Mouse (Mus musculus) kidney, embryonic 16.5 days (tissue): Measurements from ENCODE around the gene Cyp2c29. TPM values are rescaled to one million over a fixed set of nuclear protein-coding genes. Genes with fewer than 3 reads are reported as not detected.
"Not testable (repeated sequence)": the region's sequence is repeated elsewhere in the genome, so short reads cannot be mapped to it uniquely, and the experiment has no call there.

Source experiments
- ATAC-seq: fragments of 200-750 bp; cut with Nextera tagmentation; 2 replicates; pipeline ENCODE4 v1.8.0; 2017; ENCODE audit warnings: moderate TSS enrichment; ENCODE audit not compliant: low FRiP score, low TSS enrichment
- H3K27ac ChIP-seq: fragments of 300-500 bp; sonication (generic); 2 replicates; pipeline ENCODE4 v1.5.1; 2014; ENCODE audit warnings: low read length
- H3K27me3 ChIP-seq: fragments of 300-500 bp; sonication (generic); 2 replicates; pipeline ENCODE4 v1.6.1; 2014; ENCODE audit warnings: low read length, control low read depth, mixed read lengths; ENCODE audit not compliant: insufficient read depth
- H3K36me3 ChIP-seq: fragments of 300-500 bp; sonication (generic); 2 replicates; pipeline ENCODE4 v1.6.1; 2014; ENCODE audit warnings: low read length, control low read depth, mixed read lengths; ENCODE audit not compliant: insufficient read depth
- H3K4me1 ChIP-seq: fragments of 300-500 bp; sonication (generic); 2 replicates; pipeline ENCODE4 v1.6.1; 2014; ENCODE audit warnings: low read length, control low read depth, mixed read lengths; ENCODE audit not compliant: insufficient read depth
- H3K4me2 ChIP-seq: fragments of 300-500 bp; sonication (generic); replicated peaks from 2 replicates; pipeline ENCODE4 v1.6.1; 2014; ENCODE audit warnings: low read depth, low read length
- H3K4me3 ChIP-seq: fragments of 300-500 bp; sonication (generic); 2 replicates; pipeline ENCODE4 v1.5.1; 2014; ENCODE audit warnings: mild to moderate bottlenecking, low read length
- H3K9ac ChIP-seq: fragments of 300-500 bp; sonication (generic); replicated peaks from 2 replicates; pipeline ENCODE4 v1.6.1; 2014; ENCODE audit warnings: low read length
- H3K9me3 ChIP-seq: fragments of 300-500 bp; sonication (generic); 2 replicates; pipeline ENCODE4 v1.6.1; 2016; ENCODE audit warnings: low read length, control low read depth
- WGBS: fragments of 180-500 bp; shearing (Covaris S2); extraction: QIAGEN DNeasy Blood & Tissue Kit; methylation state at CpG from one replicate; pipeline ENCODE4 v1.1.7; 2014; 5-methylcytosine and 5-hydroxymethylcytosine counted together
- polyA plus RNA-seq: library from polyadenylated mRNA; unstranded; fragments of >200 nt; fragmentation: Nextera tagmentation; extraction: Ambion mirVana; gene quantifications from 2 replicates; pipeline ENCODE4 v1.2.1, GENCODE M21; 2015

The Cyp2c29 gene
- not detected in 2 replicates for polyA plus RNA-seq

GRCm38 (mm10) chr19:39269105-39269504 is at the start of gene Cyp2c29:
Gene Cyp2c29, plus strand, starts transcription at chr19:39269405.
- not testable (repeated sequence) for H3K4me2 ChIP-seq, H3K27me3 ChIP-seq, H3K9me3 ChIP-seq, H3K4me3 ChIP-seq, H3K9ac ChIP-seq, H3K4me1 ChIP-seq, H3K27ac ChIP-seq, ATAC-seq, H3K36me3 ChIP-seq
- no CpG with 5 or more reads among the region's 1 CpGs for WGBS

- not testable (repeated sequence) for H3K36me3 ChIP-seq, H3K9ac ChIP-seq, H3K27ac ChIP-seq, H3K4me3 ChIP-seq, H3K4me1 ChIP-seq, H3K27me3 ChIP-seq, H3K9me3 ChIP-seq, ATAC-seq, H3K4me2 ChIP-seq
- WGBS: 68% methylated on average over 2 of the region's 2 CpGs
Measured at GRCm38 (mm10) chr19:39267036-39267435, 2.2 kb upstream of the Cyp2c29 start.

GRCm38 (mm10) chr19:39282801-39283200 is 13.6 kb downstream of the Cyp2c29 start:
- Histone ChIP-seq H3K9ac (no peak overlapping the region), H3K27me3 (no peaks in the 10 kb centered on the region), H3K4me2 (no peak overlapping the region), H3K4me1 (no peaks in the 10 kb centered on the region), H3K9me3 (peaks cover 5% of the 10 kb centered on the region; the same call in 1 of the 2 replicates), H3K36me3 (no peaks in the 10 kb centered on the region), H3K4me3 (no peak overlapping the region), H3K27ac (no peak overlapping the region)
- ATAC-seq: no peak

GRCm38 (mm10) chr19:39285637-39286036 is 16.4 kb downstream of the Cyp2c29 start:
- no peaks in the 10 kb centered on the region for H3K27me3 ChIP-seq
- H3K9me3 ChIP-seq: peaks cover 8% of the 10 kb centered on the region
- no peak for ATAC-seq
- no peak overlapping the region for H3K27ac ChIP-seq
- H3K4me2 ChIP-seq: no peak overlapping the region
- H3K36me3 ChIP-seq: no peaks in the 10 kb centered on the region
- no peak overlapping the region for H3K4me3 ChIP-seq
- no peaks in the 10 kb centered on the region for H3K4me1 ChIP-seq
- no peak overlapping the region for H3K9ac ChIP-seq

GRCm38 (mm10) chr19:39286825-39287224 is 17.6 kb downstream of the Cyp2c29 start:
- no peaks in the 10 kb centered on the region for H3K4me1 ChIP-seq
- H3K36me3 ChIP-seq: no peaks in the 10 kb centered on the region
- no peaks in the 10 kb centered on the region for H3K27me3 ChIP-seq
- ATAC-seq: no peak
- no peak overlapping the region for H3K27ac ChIP-seq
- WGBS: 78% methylated on average over 4 of the region's 4 CpGs
- no peak overlapping the region for H3K4me2 ChIP-seq
- H3K4me3 ChIP-seq: no peak overlapping the region
- no peak overlapping the region for H3K9ac ChIP-seq
- peaks cover 8% of the 10 kb centered on the region for H3K9me3 ChIP-seq

- H3K4me2 ChIP-seq: no peak overlapping the region
- no peak overlapping the region for H3K4me3 ChIP-seq
- no peak overlapping the region for H3K27ac ChIP-seq
- no peak for ATAC-seq
- 64% methylated on average over 3 of the region's 3 CpGs for WGBS
- H3K27me3 ChIP-seq: no peaks in the 10 kb centered on the region
- no peaks in the 10 kb centered on the region for H3K36me3 ChIP-seq
- H3K4me1 ChIP-seq: no peaks in the 10 kb centered on the region
- H3K9me3 ChIP-seq: peaks cover 8% of the 10 kb centered on the region
- no peak overlapping the region for H3K9ac ChIP-seq
Measured at GRCm38 (mm10) chr19:39288978-39289377, 19.8 kb downstream of the Cyp2c29 start.

Other genes starting within 250 kb of the Cyp2c29 start
- gene Cyp2c65, start 208.4 kb upstream of the Cyp2c29 start, polyA plus RNA-seq: not detected in 2 replicates
- not detected in 2 replicates for gene Cyp2c66, start 155.5 kb upstream of the Cyp2c29 start, polyA plus RNA-seq
- not detected in 2 replicates for gene Cyp2c38, start 193.7 kb downstream of the Cyp2c29 start, polyA plus RNA-seq
- gene Cyp2c39, start 241.5 kb downstream of the Cyp2c29 start, polyA plus RNA-seq: not detected in 2 replicates